Mouse (Mus musculus): ENCODE measurements at regions not wholly inside any gene's neighbourhood (a gene's known extent, or its start where the extent isn't known, plus 50 kb on each side); places are given as distances from the start of the nearest gene placed in this dataset.
"Not testable (repeated sequence)": the region's sequence is repeated elsewhere in the genome, so short reads cannot be mapped to it uniquely, and the experiment has no call there.

DNA sequence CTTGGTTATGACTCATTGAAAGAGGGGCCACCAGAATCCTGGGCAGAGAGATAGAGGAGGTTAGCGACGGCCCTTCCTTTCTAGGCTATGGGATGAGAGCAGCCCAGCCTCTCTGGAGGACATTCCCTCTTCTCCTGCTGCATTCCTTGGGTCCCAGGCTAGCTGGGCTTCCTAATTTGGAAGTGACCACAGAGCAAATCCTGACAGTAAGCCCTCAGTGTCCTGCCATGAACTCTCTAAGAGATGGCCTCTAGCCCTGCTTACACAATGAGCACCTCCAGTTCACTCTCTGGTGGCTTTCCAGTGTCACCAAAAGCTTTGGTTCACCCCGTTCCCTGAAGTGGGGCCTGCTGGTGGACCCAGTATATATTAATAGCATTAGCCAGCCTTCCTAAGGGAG lies 64.1 kb upstream of the Rmdn2 start:
- Histone ChIP-seq H3K9me3 (ENCODE audit: control insufficient read depth, low read length) (no peaks in the 10 kb centered on the region), H3K27me3 (ENCODE audit: control insufficient read depth, insufficient read depth, low read length) (no peaks in the 10 kb centered on the region), H3K9ac (ENCODE audit: low read depth, low read length) (no peak overlapping the region), H3K4me1 (ENCODE audit: control insufficient read depth, insufficient read depth, low read length) (no peaks in the 10 kb centered on the region), H3K4me3 (ENCODE audit: low read length) (no peak overlapping the region), H3K27ac (ENCODE audit: low read depth, low read length) (no peak overlapping the region), H3K36me3 (ENCODE audit: control insufficient read depth, insufficient read depth, low read length) (no peaks in the 10 kb centered on the region), H3K4me2 (replicated peaks; ENCODE audit: low read depth, low read length) (no peak overlapping the region)
- no peak for ATAC-seq (ENCODE audit: low FRiP score, low TSS enrichment)
- WGBS, result 94% methylated on average over 3 of the region's 3 CpGs

DNA sequence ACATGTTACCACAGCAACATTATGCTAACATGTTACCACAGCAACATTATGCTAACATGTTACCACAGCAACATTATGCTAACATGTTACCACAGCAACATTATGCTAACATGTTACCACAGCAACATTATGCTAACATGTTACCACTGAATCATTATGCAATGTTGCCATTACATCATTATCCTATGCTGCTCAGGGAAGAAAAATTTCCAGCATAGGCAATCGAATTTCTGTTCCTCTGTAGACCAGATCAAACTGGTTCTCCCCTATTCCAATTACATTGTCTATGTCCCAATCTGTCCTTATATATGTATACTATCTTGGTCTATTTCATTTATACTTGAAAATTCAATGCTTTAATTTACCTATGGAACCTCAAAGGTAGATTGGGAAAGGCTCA lies 61.3 kb upstream of the Rmdn2 start:
- H3K4me3 ChIP-seq (ENCODE audit: low read length); H3K9ac ChIP-seq (ENCODE audit: low read depth, low read length); H3K4me2 ChIP-seq (replicated peaks; ENCODE audit: low read depth, low read length); H3K27ac ChIP-seq (ENCODE audit: low read depth, low read length); H3K4me1 ChIP-seq (ENCODE audit: control insufficient read depth, insufficient read depth, low read length); H3K36me3 ChIP-seq (ENCODE audit: control insufficient read depth, insufficient read depth, low read length); ATAC-seq (ENCODE audit: low FRiP score, low TSS enrichment); H3K27me3 ChIP-seq (ENCODE audit: control insufficient read depth, insufficient read depth, low read length); H3K9me3 ChIP-seq (ENCODE audit: control insufficient read depth, low read length): not testable (repeated sequence)
- WGBS, result 76% methylated on average over 1 of the region's 1 CpGs

DNA sequence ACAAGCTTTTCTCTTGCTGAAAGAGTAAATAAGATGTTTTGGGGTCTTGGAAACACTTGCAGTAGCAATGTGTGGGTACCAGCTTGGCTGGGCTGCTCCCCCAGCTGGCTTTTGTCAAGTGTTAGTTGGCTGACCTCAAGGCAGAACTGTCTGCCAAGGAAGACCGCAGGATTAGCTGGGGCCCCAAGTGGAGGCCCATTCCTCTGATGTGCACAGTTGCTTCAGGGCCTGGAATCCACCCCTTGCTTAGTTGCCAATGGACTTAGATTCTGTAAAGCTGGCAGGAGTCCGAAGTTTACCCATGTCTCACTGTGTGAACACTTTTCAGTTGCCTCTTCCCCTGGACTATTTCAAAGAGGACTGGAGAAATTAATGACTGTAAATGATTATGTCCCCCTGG lies 57.8 kb upstream of the Rmdn2 start:
- no peak for ATAC-seq (ENCODE audit: low FRiP score, low TSS enrichment)
- H3K9ac ChIP-seq (ENCODE audit: low read depth, low read length), result no peak overlapping the region
- no peak overlapping the region for H3K4me3 ChIP-seq (ENCODE audit: low read length)
- 77% methylated on average over 2 of the region's 2 CpGs for WGBS
- no peak overlapping the region for H3K4me2 ChIP-seq (replicated peaks; ENCODE audit: low read depth, low read length)
- H3K27me3 ChIP-seq (ENCODE audit: control insufficient read depth, insufficient read depth, low read length), result no peaks in the 10 kb centered on the region
- H3K27ac ChIP-seq (ENCODE audit: low read depth, low read length), result no peak overlapping the region
- no peaks in the 10 kb centered on the region for H3K9me3 ChIP-seq (ENCODE audit: control insufficient read depth, low read length)
- no peaks in the 10 kb centered on the region for H3K4me1 ChIP-seq (ENCODE audit: control insufficient read depth, insufficient read depth, low read length)
- no peaks in the 10 kb centered on the region for H3K36me3 ChIP-seq (ENCODE audit: control insufficient read depth, insufficient read depth, low read length)

DNA sequence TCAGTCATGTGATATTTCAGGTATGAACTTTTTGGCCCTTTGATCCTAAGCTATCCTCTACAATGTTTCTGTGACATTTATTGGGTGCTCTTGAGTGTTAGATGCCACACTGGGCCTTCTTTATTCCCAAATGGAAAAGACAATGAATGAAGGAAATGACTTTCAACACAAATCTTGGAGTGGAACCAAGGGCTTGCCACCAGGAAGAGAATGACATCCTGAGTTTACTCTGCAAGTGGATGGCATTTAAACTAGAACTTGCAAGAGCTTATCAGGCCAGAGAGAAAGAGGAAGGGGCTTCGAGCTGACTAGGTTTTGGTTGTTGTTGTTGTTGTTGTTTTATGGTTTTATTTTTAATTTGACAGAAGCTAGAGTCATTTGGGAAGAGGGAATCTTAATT lies 56.1 kb upstream of the Rmdn2 start:
- Histone ChIP-seq H3K36me3 (ENCODE audit: control insufficient read depth, insufficient read depth, low read length) (no peaks in the 10 kb centered on the region), H3K4me1 (ENCODE audit: control insufficient read depth, insufficient read depth, low read length) (no peaks in the 10 kb centered on the region), H3K4me3 (ENCODE audit: low read length) (no peak overlapping the region), H3K9ac (ENCODE audit: low read depth, low read length) (no peak overlapping the region), H3K9me3 (ENCODE audit: control insufficient read depth, low read length) (peaks cover 7% of the 10 kb centered on the region), H3K27ac (ENCODE audit: low read depth, low read length) (no peak overlapping the region), H3K27me3 (ENCODE audit: control insufficient read depth, insufficient read depth, low read length) (no peaks in the 10 kb centered on the region), H3K4me2 (replicated peaks; ENCODE audit: low read depth, low read length) (no peak overlapping the region)
- 88% methylated on average over 1 of the region's 1 CpGs for WGBS
- ATAC-seq (ENCODE audit: low FRiP score, low TSS enrichment), result no peak
